Mouse (Mus musculus): ENCODE results near the gene Atcay.

Atcay gene

DNA sequence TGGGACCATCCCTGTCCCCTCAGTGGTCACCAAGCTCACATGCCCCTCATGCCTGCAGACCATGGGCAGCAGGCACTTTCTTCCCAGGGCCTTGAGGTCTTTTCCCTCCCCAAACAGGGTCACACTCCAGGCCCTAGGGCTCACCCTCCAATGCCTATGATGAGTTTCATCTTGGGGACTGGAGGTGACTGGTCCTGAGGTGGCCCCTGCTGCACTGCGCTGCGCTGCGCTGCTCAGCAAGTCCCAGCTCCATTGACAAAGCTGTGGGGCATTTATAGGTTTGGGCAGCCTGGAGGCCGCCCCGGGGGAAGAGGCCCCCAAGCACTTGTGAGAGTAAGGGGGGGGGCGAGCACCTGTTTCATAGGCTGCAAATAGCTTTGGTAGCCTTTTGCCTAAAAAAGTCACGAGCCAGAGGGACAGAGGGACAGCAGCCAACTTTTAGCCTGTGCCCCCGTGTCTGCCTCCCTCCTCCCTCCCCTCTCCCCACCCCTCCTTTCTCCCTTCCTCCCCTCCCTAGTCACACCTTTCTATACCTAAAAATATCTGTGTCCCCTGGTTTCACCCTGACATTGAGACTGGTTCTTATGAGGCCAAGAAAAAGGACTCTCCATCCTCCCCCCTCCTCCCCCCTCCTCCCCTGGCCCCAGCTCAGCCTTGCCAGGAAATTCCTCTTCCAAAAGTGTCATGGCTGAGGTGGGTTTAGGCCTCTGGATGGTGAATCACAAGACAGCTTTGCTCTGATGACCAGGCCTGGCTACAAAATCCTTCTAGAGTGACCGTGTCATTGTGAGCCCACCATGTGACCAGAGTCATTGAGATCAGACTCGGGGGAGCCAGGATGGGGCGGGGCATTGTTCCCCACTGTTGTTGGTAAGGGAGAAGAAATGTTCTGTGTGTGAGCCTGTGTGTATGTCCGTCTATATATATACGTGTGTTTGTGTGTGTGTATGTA lies 28.6 kb downstream of the Atcay start, which contains the start of gene Nmrk2:
TSS of gene Nmrk2 (minus strand) at position 245 of the 952 bp plus-strand sequence.
- CTCF ChIA-PET, result no interaction called here

DNA sequence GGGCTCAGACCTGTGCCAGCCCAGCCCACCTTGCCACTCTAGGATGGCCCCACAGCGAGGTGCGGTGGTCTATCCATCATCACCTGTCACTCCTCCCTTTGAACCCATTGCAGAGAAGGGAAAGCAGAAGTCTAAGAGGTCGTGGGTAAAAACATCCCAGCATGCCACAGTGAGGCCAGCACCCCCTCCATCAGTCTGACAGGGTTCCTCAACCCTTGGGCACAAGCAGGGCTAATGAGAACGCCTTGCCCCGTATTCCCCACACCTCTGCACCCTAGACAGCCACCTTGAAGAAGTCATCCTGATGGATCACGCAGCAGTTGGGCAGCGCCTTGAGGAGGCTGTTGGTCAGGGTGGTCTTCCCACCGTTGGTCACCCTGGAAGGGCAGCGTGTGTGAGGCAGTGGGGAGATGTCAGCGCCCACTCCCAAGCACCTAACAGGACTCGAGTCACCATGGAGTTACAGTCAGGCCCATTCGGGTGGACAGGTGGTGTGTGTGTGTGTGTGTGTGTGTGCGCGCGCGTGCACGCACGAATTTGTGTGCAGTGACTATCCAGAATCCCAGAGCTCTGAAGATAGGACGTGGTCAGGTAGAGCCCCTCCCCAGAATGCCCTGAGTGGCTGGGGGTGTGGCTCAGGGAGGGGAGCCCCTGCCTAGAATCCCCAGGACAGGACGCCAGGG lies 29.9 kb downstream of the Atcay start:
- CTCF ChIA-PET, result interaction anchor here (0.9 kb wide), 1 partner anchor 17 kb away, joined by 3 read pairs; no protein-coding TSS in a partner anchor

GRCm38 (mm10) chr10:81200141-81200540 lies 30.5 kb downstream of the Atcay start:
- CTCF ChIA-PET, result interaction anchor here (0.9 kb wide), 1 partner anchor 17 kb away, joined by 3 read pairs; no protein-coding TSS in a partner anchor

- CTCF ChIA-PET, result interaction anchor here (0.6 to 0.9 kb wide), 2 partner anchors 19 to 458 kb away, joined by 3 to 7 read pairs; no protein-coding TSS in a partner anchor
These were observed 31.6 kb downstream of the Atcay start for GRCm38 (mm10) chr10:81198990-81199389.

DNA sequence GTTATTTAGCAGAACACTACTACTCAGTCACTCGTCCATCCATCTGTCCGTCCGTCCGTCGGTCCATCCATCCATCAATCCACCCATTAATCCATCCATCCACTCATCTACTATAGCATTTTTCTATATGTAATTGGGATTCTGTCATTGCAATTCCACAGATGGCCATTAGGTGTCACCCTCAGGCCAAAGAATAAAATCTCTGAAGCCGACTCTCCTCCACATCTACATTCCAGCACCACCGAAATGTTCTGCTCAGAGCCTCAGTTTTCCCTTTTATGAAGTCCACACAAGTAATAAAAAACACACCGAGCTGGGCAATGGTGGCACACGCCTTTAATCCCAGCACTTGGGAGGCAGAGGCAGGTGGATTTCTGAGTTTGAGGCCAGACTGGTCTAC lies 32.4 kb downstream of the Atcay start:
- CTCF ChIA-PET, result interaction anchor here (0.6 to 0.9 kb wide), 3 partner anchors 20 to 1255 kb away, joined by 3 to 7 read pairs (median 7); no protein-coding TSS in a partner anchor

GRCm38 (mm10) chr10:81197305-81197704 lies 33.3 kb downstream of the Atcay start:
- CTCF ChIA-PET, result interaction anchor here (0.5 kb wide), 1 partner anchor 23 kb away, joined by 3 read pairs; no protein-coding TSS in a partner anchor

DNA sequence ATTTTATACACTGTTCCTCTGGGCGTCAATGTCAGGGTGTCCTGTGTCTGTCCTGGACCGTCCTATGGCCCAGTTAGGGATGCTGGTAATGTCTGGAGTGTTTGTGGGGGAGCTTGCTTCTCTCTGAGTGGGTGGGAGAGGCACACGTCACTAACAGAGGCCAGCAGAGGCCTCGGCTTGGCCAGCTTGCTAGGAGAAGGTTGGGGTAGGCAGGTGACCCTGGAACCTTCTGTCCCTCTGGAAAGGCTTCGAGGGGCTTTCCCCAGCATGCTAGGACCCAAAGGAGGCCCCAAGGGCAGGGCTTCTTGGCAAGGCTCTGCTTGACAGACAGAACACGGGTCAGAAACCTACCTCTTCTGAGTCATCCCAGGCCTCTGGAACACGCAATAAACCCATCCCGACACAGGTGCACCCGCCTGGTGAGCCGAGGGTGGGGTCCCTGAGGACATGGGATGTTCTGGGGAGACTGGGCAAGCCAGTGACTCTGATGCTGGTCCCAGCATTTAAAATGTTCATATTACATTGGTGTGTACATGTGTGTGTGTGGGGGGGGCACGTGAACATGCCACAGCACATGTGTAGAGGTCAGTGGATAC lies 34.1 kb downstream of the Atcay start:
- CTCF ChIA-PET, result interaction anchor here (0.6 to 1.6 kb wide), 2 partner anchors 21 to 68 kb away, joined by 6 read pairs; no protein-coding TSS in a partner anchor

GRCm38 (mm10) chr10:81195300-81195699 lies 35.3 kb downstream of the Atcay start:
- CTCF ChIA-PET, result interaction anchor here (1.6 kb wide), 1 partner anchor 23 kb away, joined by 6 read pairs; no protein-coding TSS in a partner anchor

- CTCF ChIA-PET, result interaction anchor here (0.6 to 1.4 kb wide), 6 partner anchors 23 to 166 kb away, joined by 3 to 4 read pairs (median 3); partner anchors contain the start of gene Gipc3
These were observed 36.5 kb downstream of the Atcay start for GRCm38 (mm10) chr10:81193991-81194774.

- CTCF ChIA-PET, result interaction anchor here (0.5 to 1.4 kb wide), 4 partner anchors 17 to 302 kb away, joined by 3 to 7 read pairs (median 3); partner anchors contain the start of gene Eef2
These were observed 37.6 kb downstream of the Atcay start for GRCm38 (mm10) chr10:81192968-81193501.

GRCm38 (mm10) chr10:81192270-81192967 lies 38.2 kb downstream of the Atcay start:
- CTCF ChIA-PET, result interaction anchor here (0.6 to 1.4 kb wide), 2 partner anchors 25 to 303 kb away, joined by 3 read pairs; no protein-coding TSS in a partner anchor

DNA sequence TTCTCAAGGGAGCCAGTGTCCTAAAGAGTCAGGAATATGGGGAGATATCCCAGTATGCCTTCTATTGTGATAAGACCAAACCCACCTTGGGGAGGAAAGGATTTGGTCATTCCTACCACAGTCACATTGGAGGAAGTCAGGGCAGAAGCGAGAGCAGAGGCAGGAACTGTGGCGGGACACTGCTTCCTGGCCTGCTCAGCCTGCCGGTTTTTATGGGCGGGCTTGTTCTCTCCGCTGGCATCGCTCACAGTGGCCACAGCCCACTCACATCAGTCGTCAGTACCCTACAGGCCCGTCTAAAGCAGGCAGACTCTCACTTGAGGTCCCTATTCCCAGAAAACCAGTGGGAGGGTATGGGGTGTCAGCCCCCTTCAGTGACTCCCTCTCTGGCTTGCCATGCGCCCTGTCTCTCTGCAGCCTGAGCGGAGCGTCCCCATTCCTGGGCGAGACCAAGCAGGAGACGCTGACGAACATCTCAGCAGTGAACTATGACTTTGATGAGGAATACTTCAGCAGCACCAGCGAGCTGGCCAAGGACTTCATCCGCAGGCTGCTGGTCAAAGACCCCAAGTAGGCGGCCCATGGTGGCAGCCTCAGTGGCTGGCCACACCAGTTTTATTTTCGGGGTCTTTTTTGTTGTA lies 39.2 kb downstream of the Atcay start:
- CTCF ChIA-PET, result no interaction called here

DNA sequence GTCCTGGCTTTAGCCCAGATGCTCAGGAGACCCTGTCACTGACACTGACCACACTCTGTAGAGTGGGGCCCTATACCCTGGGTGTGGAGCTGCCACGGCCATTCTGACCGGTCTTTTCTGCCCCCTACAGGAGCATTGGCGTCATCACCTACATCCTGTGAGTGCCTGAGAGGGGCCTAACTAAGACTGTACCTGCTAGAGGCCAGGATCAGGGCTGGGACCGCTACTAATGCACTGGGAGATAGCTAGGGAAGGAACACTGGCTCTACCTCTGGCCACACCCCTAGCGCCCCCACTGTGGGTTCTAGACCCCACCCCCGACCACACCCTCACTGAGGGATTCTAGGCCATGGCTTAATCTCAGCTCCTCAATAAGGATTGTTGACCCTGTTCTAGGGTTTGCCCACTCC lies 39.7 kb downstream of the Atcay start:
- CTCF ChIA-PET, result interaction anchor here (0.8 kb wide), 1 partner anchor 117 kb away, joined by 3 read pairs; no protein-coding TSS in a partner anchor

- CTCF ChIA-PET, result interaction anchor here (0.7 to 0.8 kb wide), 2 partner anchors 27 to 116 kb away, joined by 3 to 5 read pairs; no protein-coding TSS in a partner anchor
These were observed 40.3 kb downstream of the Atcay start for GRCm38 (mm10) chr10:81190236-81190911.

DNA sequence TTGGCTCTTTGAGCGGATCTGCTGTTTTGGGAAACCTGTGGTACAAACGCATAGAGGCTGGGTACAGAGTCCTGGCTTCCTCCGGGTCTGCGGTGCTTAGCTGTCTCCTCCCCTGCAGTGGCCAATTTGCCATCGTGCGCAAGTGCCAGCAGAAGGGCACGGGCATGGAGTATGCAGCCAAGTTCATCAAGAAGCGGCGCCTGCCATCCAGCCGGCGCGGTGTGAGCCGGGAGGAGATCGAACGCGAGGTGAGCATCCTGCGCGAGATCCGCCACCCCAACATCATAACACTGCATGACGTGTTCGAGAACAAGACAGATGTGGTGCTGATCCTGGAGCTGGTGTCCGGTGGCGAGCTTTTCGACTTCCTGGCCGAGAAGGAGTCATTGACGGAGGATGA lies 40.8 kb downstream of the Atcay start:
- CTCF ChIA-PET, result interaction anchor here (0.7 kb wide), 1 partner anchor 28 kb away, joined by 5 read pairs; no protein-coding TSS in a partner anchor

GRCm38 (mm10) chr10:81187161-81187560 lies 43.5 kb downstream of the Atcay start:
- CTCF ChIA-PET, result no interaction called here

GRCm38 (mm10) chr10:81184765-81185164 lies 45.9 kb downstream of the Atcay start:
- CTCF ChIA-PET, result no interaction called here

DNA sequence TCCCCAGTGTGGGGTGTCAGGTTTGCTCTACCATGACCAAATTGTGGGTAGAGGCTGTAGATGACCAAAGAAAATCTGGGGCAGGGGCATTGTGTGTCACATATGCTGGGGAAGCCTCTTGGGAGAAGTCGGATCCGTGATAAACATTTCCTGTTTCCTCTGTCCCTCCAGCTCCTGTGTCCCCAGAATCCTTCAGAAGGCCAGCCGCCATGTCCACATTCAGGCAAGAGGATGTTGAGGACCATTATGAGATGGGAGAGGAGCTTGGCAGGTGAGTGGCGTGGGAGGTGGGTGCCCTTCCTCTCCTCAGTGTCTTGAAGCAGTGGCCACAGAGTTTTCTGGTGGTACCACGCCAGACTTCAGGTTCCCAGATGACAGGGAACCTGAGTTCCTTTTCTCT lies 46.8 kb downstream of the Atcay start, which contains the start of gene 4930442H23Rik:
TSS of gene 4930442H23Rik (minus strand) at position 45 of the 400 bp plus-strand sequence.
- CTCF ChIA-PET, result no interaction called here

Data from spleen, embryonic (tissue).